Mouse (Mus musculus) bone marrow macrophage, adult 2 months (primary cell): Measurements from ENCODE around the gene Ulk4.

Experiments used
- CTCF ChIP-seq: IDR thresholded peaks from 2 replicates; pipeline ENCODE4 v1.5.1; 2012; ENCODE audit warnings: low read depth, mild to moderate bottlenecking, low read length, moderate library complexity
- POLR2A ChIP-seq: IDR thresholded peaks from 2 replicates; pipeline ENCODE4 v1.6.1; 2012; ENCODE audit warnings: mild to moderate bottlenecking, low read depth, low read length, borderline replicate concordance

- TF ChIP-seq POLR2A (no peak), CTCF (no peak)
Measured at GRCm38 (mm10) chr9:120963720-120964119, 313.3 kb downstream of the Ulk4 start.
